Mouse (Mus musculus) embryonic facial prominence, embryonic 11.5 days (tissue): ENCODE data around the gene Ncf4. TPM values are rescaled to one million over a fixed set of nuclear protein-coding genes. Genes with fewer than 3 reads are reported as not detected.

Experiments used
- ATAC-seq: fragments of 200-750 bp; cut with Nextera tagmentation; replicated peaks from 2 replicates; pipeline ENCODE4 v1.8.0; 2017; ENCODE audit warnings: low read depth; ENCODE audit not compliant: insufficient number of reproducible peaks, low FRiP score, low TSS enrichment
- DNase-seq: peaks from one replicate; pipeline ENCODE4 v3.0.0-alpha.2; 2015; ENCODE audit warnings: low spot score
- H3K27ac ChIP-seq: fragments of 300-500 bp; sonication (generic); replicated peaks from 2 replicates; pipeline ENCODE4 v1.5.1; 2014; ENCODE audit warnings: mild to moderate bottlenecking, low read depth, low read length, control low read depth
- H3K27me3 ChIP-seq: fragments of 300-500 bp; sonication (generic); 2 replicates; pipeline ENCODE4 v1.6.1; 2014; ENCODE audit warnings: mild to moderate bottlenecking, low read length, moderate library complexity, mixed read lengths; ENCODE audit not compliant: control insufficient read depth, insufficient read depth
- H3K36me3 ChIP-seq: fragments of 300-500 bp; sonication (generic); replicated peaks from 2 replicates; pipeline ENCODE4 v1.6.1; 2014; ENCODE audit warnings: low read depth, mild to moderate bottlenecking, low read length, moderate library complexity, mixed read lengths; ENCODE audit not compliant: control insufficient read depth, insufficient read depth
- H3K4me1 ChIP-seq: fragments of 300-500 bp; sonication (generic); 2 replicates; pipeline ENCODE4 v1.6.1; 2014; ENCODE audit warnings: low read length, mixed read lengths; ENCODE audit not compliant: control insufficient read depth, insufficient read depth
- H3K4me2 ChIP-seq: fragments of 300-500 bp; sonication (generic); 2 replicates; pipeline ENCODE4 v1.6.1; 2014; ENCODE audit warnings: low read depth, mild to moderate bottlenecking, control low read depth, low read length, moderate library complexity
- H3K4me3 ChIP-seq: fragments of 300-500 bp; sonication (generic); 2 replicates; pipeline ENCODE4 v1.5.1; 2014; ENCODE audit warnings: low read depth, low read length, control low read depth
- H3K9ac ChIP-seq: fragments of 300-500 bp; sonication (generic); replicated peaks from 2 replicates; pipeline ENCODE4 v1.6.1; 2014; ENCODE audit warnings: mild to moderate bottlenecking, control low read depth, low read length
- H3K9me3 ChIP-seq: fragments of 300-500 bp; sonication (generic); replicated peaks from 2 replicates; pipeline ENCODE4 v1.6.1; 2016; ENCODE audit warnings: mild to moderate bottlenecking, low read length, inconsistent platforms, mixed read lengths; ENCODE audit not compliant: control insufficient read depth
- WGBS: fragments of 180-500 bp; shearing (Covaris S2); extraction: QIAGEN DNeasy Blood & Tissue Kit; methylation state at CpG from one replicate; pipeline ENCODE4 v1.1.7; 2014; 5-methylcytosine and 5-hydroxymethylcytosine counted together
- polyA plus RNA-seq: library from polyadenylated mRNA; unstranded; fragments of >200 nt; fragmentation: Nextera tagmentation; extraction: Ambion mirVana; gene quantifications from 2 replicates; pipeline ENCODE4 v1.2.1, GENCODE M21; 2014

The Ncf4 gene
- polyA plus RNA-seq: 6.2 and 7.9 TPM in 2 replicates

DNA sequence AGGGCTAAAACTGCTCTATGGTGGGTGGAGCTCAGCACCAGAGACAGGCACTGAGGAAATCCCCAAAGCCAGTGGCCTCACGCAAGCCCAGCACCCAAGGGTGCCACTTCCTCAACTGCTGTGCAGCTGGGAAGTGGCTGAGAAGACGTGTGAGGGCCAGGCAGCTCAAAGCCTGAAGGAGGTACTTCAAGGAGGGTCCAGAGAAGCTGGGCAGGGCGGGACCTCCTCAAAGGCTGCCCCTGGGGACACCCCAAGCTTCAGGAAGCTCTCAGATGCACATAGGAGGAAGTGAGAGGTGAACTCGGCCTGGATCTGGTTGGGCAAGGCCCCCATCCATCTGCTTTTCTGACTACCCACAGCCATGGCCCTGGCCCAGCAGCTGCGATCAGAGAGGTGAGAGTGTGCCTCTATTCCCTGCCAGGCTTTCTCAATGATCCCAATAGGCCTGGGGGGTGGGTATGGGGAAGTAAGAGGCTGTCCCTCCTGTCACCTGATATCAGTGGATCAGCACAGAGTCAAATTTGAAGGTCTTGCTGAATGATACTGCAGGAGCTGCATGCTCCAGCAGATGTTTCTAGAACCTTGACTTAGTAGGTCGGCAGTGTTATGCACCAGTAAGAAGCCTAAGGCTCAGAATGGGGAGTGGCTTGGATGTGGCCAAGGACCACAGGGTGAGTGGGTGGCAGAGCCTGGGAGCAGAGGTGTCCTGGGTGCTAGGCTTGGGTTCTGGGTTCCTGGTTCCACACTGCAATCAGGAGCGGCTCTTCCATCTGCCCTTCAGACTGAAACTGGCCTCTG is at the start of gene Ncf4:
Ncf4 (plus strand) TSS at position 107 of the 798 bp plus-strand sequence.
- Histone ChIP-seq H3K27ac (no peak within 1 kb of the TSS), H3K4me3 (no peak within 1 kb of the TSS), H3K27me3 (no peaks in the 10 kb centered on the region), H3K4me2 (no peak within 1 kb of the TSS), H3K36me3 (no peaks in the 10 kb centered on the region), H3K9ac (no peak within 1 kb of the TSS), H3K4me1 (no peaks in the 10 kb centered on the region), H3K9me3 (no peaks in the 10 kb centered on the region)
- DNase-seq (no peak), ATAC-seq (no peak)
- 69% methylated on average over 7 of the region's 7 CpGs for WGBS

DNA sequence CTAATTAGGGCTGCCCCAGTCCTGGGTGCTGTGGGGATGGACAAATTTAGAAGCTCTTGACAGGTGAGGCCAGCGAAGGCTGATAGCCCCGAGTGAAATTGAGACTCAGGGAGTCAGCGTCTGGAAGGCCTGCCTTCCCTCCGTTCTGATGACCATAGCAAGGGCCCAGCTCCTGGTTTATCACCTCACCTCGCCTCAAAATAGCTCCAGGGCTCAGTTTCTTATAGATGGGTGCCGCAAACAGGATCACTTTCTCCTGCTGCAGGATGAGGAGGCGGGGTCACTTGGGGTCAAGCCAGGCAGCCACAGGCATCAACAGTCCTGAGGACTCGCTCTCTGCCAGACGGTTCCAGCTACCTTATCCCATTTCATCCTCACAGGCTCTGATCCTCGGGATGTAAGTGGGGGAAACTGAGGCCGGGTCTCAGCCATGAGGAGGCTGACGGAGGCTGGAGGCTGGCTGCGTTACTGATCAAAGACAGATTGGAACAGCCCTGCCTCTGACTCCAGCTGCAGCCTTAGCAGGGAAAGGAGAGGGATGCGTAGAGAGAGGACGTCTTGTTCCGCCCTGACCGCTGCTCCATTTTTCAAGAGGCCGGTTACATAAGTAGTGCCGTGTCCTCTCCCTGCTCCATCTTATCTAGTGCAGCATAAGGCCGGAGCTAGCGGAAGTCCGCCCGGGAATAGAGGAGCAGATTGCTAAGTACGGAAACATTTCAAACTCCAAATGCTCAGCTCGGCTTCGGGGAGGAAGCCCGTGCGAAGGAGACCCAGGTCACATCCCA is 49.3 kb upstream of the Ncf4 start:
- no peak overlapping the region for H3K4me3 ChIP-seq
- no peaks in the 10 kb centered on the region for H3K4me1 ChIP-seq
- 71% methylated on average over 28 of the region's 28 CpGs for WGBS
- H3K27ac ChIP-seq: no peak overlapping the region
- H3K9ac ChIP-seq: no peak overlapping the region
- no peaks in the 10 kb centered on the region for H3K36me3 ChIP-seq
- no peak for DNase-seq
- no peaks in the 10 kb centered on the region for H3K27me3 ChIP-seq
- no peaks in the 10 kb centered on the region for H3K9me3 ChIP-seq
- no peak for ATAC-seq
- H3K4me2 ChIP-seq: no peak overlapping the region

DNA sequence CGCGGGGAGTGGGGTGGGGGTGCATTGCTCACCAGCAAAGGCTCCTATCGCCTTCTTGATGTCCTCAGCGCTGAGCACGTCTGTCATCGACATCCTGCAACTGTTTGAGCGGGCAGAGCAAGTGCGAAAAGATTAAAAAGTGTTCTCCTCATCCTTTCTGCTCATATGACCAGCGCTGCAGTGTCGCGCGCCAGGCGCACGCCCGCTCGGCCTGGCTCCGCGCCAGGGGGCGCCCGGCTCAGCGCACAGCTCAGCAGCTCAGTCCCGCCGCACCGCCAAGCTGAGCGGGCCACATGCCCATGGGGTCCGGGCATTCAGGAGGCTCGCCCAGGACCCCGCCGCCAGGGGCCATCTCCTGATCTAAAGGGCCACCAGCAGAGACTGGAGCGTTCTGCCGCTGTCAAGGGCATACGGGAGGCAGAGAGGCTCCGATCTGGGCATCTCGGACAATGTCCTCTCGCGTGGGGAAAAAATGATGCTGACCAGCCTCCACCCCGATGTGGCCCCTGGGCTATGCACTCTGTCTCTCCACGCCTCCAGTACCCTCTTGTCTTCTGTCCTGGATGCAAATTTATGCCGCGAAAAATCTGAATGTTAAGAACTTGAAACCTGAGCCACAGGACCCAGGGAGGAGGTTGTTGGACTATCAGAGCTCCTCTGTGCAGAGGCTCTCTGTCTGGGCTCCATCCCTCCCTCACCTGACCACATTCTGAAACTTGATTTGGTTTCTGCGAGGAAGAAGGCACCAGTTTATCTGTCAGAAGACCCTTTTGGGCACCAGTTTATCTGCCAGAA is 40.4 kb upstream of the Ncf4 start:
- ATAC-seq: peak; percentile 75; the same call in 1 of the 2 replicates
- H3K36me3 ChIP-seq: no peaks in the 10 kb centered on the region
- H3K27me3 ChIP-seq: peaks cover 17% of the 10 kb centered on the region
- no peaks in the 10 kb centered on the region; the same call in 1 of the 2 replicates for H3K4me1 ChIP-seq
- H3K9me3 ChIP-seq: no peaks in the 10 kb centered on the region
- no peak overlapping the region for H3K27ac ChIP-seq
- H3K4me2 ChIP-seq: peak overlapping the region; percentile 63
- H3K9ac ChIP-seq: peak overlapping the region; percentile 32
- peak; percentile 68 for DNase-seq
- 2% methylated on average over 41 of the region's 41 CpGs for WGBS
- peak overlapping the region; percentile 27 for H3K4me3 ChIP-seq

DNA sequence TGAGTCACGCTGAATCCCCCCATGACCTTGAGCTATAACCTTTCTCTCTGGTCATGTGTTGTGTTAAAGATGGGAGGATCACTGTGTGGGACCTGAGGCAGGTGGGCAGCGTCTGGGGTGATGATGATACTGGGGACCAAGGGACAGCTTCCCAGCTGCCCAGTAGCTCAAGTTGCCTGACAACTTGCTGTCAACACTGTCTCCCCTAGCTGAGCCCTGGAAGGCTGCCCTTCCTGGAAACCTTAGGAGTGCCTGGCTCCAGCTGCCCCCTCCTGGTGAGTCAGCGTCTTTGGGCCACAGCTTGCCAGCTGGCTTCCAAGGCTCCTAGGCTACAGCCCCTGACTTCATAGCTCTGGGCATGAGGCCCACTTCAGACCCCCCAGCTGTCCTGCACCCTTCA is 39.4 kb upstream of the Ncf4 start:
- no peak overlapping the region for H3K9ac ChIP-seq
- 42% methylated on average over 3 of the region's 3 CpGs for WGBS
- H3K4me2 ChIP-seq: no peak overlapping the region
- H3K27ac ChIP-seq: no peak overlapping the region
- ATAC-seq: no peak
- no peaks in the 10 kb centered on the region for H3K36me3 ChIP-seq
- DNase-seq: peak; percentile 23
- H3K4me3 ChIP-seq: no peak overlapping the region
- no peaks in the 10 kb centered on the region for H3K9me3 ChIP-seq
- no peaks in the 10 kb centered on the region; the same call in 1 of the 2 replicates for H3K4me1 ChIP-seq
- peaks cover 17% of the 10 kb centered on the region for H3K27me3 ChIP-seq

DNA sequence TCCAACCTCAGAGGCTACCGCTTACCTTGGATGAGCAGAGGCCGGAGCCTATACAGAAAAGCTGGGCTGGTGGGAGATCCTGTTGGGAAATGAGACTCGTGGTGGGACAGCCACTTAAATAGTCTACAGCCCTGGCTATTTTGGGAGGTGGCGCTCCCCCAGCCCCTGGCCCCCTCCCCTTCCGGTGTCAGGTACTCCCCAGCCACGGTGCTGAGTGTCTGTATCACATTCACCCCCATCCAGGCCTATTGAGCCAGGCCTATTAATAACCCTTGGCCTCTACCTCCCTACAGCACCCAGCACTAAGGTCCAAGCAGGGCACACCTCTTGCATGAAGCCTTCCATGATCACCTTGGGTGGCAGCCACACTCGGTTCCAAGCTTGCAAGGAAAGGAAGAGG is 38.3 kb upstream of the Ncf4 start, which contains the start of gene Pvalb:
Pvalb (minus strand) TSS at position 89 of the 400 bp plus-strand sequence.
- Histone ChIP-seq H3K9me3 (no peaks in the 10 kb centered on the region), H3K36me3 (no peaks in the 10 kb centered on the region), H3K27me3 (peaks cover 17% of the 10 kb centered on the region), H3K4me2 (no peak within 1 kb of the TSS), H3K4me3 (no peak within 1 kb of the TSS), H3K9ac (no peak within 1 kb of the TSS), H3K27ac (no peak within 1 kb of the TSS), H3K4me1 (no peaks in the 10 kb centered on the region; the same call in 1 of the 2 replicates)
- 87% methylated on average over 7 of the region's 7 CpGs for WGBS
- ATAC-seq: no peak
- DNase-seq: no peak

DNA sequence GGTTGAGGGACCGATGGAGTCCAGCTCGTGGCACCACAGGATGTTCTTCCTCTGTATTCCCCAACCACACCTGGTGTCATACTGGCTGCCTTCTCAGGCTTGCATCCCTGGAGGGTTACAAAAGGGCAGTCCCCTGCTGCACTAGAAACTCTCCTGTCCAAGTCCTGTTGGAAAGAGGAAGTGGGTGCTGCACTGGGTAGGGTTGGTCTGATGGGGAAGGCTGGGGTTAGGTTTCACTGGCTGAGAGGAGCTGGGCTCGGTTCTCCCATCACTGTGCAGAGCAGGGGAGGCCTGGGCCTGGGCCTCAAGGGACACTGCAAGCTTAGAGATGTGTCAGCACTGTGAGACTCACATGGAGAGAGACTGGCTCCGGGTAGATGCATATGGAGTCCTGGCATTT is 34.4 kb upstream of the Ncf4 start:
- ATAC-seq (no peak), DNase-seq (no peak)
- Histone ChIP-seq H3K9ac (no peak overlapping the region), H3K9me3 (no peaks in the 10 kb centered on the region), H3K27ac (no peak overlapping the region), H3K4me1 (no peaks in the 10 kb centered on the region), H3K4me2 (no peak overlapping the region), H3K4me3 (no peak overlapping the region), H3K36me3 (no peaks in the 10 kb centered on the region), H3K27me3 (no peaks in the 10 kb centered on the region)
- 73% methylated on average over 4 of the region's 4 CpGs for WGBS

DNA sequence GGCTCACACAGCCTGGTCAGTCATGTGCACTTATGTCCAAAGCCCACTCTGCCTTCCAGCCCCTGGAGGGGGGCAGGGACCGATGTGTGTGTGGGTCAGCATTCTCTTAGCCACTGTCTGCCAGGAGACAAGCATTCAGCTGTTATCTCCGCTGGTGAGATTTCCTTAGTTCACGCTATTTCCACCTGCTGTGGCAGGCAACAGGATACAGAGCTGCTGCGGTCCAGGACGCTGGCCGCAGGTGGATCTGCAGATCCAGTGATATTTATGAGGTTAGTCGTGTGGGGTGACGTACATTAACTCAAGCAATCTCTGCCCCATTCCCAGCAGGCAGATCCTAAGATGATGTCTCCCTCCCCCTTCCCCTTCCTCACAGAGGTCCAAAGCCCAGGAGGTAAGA is 33.2 kb upstream of the Ncf4 start:
- no peak overlapping the region for H3K4me2 ChIP-seq
- ATAC-seq: no peak
- no peak overlapping the region for H3K27ac ChIP-seq
- 87% methylated on average over 8 of the region's 8 CpGs for WGBS
- H3K36me3 ChIP-seq: no peaks in the 10 kb centered on the region
- H3K9ac ChIP-seq: no peak overlapping the region
- no peaks in the 10 kb centered on the region for H3K4me1 ChIP-seq
- no peaks in the 10 kb centered on the region for H3K27me3 ChIP-seq
- H3K4me3 ChIP-seq: no peak overlapping the region
- DNase-seq: no peak
- H3K9me3 ChIP-seq: no peaks in the 10 kb centered on the region
